Mouse (Mus musculus) right cerebral cortex, postnatal 10 days (tissue): ENCODE results near the gene Cmtr1.
A peak's percentile ranks its signal among the peaks of the same experiment; 100 is the strongest.

Source experiments
- DNase-seq, 2 experiments: peaks; one replicate each; pipeline ENCODE4 v3.0.0; 2021; ENCODE audit warnings: low spot score in 2 of 2

Gene Cmtr1

DNA sequence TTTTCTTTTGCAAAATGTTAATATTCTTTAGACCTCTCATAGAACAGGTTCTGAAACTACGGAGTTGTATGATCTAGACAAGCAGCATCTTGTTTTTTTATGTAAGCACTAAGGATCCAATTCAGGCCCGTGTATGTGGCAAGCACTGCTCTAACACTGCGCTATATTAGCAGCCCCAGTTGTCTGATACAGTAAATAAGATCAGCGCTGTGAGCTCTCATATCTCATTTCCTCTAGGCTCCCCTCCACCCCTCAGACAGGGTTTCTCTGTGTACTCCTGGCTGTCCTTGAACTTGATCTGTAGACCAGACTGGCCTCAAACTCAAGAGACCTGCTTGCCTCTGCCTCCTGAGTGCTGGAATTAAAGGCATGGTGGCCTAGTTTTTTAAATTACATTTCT lies 8.6 kb downstream of the Cmtr1 start:
- DNase-seq: no peak

DNA sequence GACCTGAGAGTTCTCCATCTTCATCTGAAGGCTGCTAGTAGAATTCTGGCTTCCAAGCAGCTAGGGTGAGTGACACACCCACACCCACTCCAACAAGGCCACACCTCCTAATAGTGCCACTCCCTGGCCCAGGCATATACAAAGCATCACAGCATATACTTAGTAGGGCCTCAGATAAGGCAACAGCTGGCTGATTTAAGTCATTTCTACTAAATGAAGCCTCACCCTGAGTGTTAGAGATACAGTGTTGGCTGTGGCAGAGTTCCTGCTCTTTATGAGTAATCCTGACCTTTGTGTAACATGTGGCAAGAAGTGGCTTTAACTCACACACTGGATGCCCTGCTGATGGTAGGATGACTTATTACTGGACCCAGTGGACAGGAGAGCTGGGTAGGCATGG lies 9.5 kb downstream of the Cmtr1 start:
- no peak for DNase-seq

DNA sequence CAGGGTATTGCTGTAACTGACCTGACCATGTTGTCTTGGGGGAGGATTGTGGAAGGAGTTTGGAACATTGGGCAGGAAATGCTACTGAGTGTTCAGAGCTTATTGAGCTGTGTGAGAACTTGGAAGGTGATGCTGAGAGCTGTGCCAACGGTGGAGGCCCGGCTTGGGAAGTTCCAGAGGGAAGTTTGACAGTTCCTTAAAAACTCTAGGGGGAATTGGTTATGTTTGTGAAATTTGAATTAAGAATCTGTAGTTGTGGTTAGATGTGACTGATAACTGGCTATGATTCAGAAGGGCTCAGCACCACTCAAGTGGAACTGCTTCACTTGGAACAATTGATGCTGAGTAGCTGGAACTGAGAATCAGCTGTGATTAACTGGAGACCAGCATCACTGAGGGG lies 10.6 kb downstream of the Cmtr1 start:
- no peak for DNase-seq

DNA sequence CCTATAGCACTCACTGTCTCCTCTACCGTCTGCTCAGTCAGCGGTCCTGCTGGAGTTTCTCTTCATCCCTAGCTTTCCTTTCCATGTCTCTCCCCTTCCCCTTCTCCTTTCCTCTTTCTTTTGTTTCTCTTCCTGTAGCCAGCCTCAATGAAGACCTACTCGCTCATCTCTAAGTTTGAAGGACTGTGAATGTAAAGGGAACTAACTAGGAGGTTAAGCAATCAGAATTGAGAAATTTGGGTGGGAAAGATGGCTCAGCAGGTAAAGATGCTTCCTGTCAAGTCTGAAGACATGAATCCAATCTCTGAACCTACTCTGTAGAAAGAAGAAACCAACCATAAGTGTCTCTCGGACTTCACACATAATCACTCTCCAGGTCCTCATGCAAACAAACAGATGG lies 12.9 kb downstream of the Cmtr1 start:
- no peak for DNase-seq

DNA sequence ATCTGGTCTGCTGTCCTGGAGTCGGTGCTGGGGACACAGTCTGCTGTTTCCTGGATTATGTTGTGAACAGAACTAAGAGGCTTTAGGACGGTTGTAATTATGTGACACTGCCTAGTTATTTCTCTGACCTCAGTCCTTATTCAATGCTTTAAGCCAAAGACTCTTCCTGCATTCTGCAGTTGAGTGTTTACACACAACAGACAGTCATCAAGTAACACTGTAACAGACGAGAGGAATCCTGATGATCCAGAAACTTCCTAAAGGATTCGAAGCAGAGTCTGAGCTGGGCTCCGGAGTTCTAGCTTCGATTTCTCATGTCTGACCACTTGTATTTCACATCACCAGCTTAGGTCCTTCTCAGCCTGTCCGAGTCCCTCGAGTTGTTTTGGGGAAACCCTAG lies 18.1 kb downstream of the Cmtr1 start:
- no peak for DNase-seq

DNA sequence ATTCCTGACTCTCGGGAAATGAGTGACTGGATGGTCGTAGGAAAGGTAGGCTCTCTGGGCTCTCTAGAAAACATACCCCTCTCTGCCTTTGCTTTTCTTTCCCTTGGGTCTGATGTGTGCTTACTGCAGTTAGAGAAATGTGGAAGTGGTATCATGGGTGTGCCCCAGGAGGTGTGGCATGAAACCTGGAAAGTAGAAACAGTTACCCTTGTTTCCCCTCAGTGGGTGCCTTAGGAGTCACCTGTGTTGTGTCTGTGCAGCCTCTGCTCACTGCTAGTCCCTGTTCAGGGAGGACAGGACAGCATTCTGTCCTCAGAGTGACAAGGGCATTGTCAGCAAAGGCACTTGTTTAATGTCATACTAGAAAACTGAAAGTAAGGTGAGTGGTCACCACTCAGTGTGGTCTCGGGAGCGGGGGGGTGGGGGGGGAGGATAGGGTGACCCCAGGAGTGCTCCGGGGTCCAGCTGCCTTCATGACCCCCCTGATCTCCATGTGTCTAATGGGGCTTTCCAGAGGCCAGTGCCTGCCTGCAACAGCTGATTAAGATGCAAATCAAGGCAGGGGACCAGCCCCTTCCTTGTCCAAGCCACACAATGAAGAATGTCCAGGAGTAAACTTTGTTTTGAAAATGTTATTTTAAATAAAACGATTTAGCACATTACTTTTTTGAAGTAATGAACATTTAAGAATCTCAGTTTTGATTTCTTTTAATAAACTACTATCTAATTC lies 18.8 kb downstream of the Cmtr1 start:
- no peak for DNase-seq

DNA sequence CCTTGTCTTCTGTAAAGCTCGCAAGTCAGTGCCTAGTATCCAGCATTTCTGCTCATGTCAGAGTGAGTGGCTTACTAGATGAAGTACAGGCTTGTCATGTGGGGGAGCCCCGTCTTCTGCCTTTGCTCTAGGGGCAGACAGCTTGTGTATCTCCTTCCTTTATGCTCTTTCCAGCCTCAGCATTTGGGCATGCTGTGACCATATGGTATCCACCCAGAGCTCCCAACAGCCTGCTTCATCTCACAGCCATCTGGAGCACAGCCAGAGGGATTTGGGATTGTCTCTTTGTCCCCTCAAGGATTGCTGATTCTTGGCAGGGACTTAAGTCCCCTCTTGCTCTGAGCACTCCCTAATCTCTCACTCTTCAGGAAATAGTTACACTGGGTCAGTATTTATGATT lies 19.8 kb downstream of the Cmtr1 start:
- DNase-seq: peak; percentile 63 to 72

DNA sequence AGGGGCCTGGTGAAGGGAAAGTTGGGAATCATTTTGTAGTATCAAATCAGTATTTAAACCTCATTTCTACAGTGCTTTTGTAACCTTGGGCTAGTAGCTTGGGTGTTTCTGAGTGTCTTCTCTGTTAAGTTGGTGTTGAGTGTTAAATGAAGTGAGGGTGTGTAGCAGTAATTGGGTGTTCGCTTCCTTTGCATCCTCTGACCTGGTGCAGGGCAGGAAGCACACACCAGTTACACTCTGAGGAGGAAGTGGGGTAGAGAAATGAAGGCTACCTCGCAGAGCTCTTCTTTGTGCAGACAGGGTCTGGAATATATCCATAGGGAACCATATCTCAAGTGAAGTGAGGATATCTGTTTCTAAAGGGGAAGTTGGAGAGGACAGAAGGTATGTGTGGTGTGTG lies 20.5 kb downstream of the Cmtr1 start:
- no peak for DNase-seq

DNA sequence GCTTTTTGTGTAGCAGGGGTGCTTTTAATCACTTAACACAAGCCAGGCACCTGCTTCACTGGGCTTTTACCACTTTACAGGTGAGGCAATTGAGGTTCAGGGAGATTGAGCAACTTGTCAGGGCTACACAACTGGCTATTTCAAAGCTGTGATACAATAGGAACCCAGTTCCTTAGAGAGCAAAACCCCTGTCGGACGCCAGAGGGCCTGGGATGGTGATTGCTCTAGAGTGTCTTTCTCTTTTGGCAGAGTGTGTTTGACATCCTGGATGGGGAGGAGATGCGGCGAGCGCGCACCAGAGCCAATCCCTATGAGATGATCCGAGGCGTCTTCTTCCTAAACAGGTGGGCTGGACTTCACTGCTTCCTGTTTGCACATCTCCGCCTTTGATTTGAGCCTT lies 21.3 kb downstream of the Cmtr1 start:
- DNase-seq: no peak

DNA sequence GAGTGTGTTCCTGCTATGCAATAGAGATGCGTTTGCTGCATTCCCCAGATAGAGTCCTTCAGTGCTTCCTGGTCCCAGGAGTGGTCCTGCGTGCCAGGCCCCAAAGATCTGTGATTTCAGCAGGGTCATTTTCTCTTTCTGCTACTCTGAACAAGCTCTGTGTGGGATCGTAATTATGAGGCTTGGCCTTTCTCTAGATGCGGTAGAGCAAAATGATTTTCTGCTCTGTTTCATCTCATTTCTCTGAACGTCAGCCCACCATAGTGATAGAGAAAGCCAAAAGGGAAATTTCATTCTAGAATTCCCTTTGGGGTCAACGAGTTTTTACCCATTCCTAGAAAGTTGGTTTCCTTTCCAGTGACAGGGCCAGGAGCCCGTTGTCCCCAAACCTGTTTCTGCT lies 21.9 kb downstream of the Cmtr1 start:
- no peak for DNase-seq

DNA sequence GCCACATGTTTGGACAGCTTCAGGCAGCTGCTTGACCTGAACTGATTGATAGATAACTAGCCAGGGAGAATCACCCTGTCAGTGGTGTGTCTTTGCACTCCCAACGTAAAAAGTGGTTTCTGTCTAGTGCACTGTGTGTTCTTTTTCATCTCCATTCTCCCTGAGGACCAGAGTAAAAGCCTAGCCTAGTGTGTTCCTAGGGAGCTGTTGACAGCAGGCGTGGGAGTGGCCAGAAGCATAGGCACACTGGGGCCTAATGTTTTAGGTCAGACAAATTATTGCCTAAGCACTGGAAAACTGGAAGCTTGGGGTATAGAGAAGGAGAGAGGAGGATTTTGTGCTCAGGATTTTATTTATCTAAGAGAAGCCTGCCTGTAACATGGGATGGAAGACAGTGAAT lies 22.7 kb downstream of the Cmtr1 start:
- no peak for DNase-seq

DNA sequence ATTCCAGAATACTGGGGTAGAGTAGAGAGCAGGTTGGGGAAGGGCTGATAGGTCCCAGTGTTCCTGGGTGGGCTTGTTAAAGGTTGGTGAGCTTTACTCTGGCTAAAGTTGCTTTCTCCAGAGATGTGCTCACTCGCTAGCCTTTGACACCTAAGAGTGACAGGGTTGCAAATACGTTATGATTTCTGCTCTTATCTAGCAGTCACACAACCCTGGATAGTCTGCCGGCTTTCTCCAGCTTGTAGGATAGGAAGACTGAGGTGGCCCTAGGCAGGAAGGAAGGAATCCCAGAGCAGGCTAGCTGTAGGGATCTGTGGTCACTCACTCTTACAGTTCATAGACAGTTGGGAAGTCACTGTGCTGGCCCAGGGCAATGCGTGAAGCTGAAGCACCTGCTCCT lies 23.9 kb downstream of the Cmtr1 start:
- DNase-seq: no peak

DNA sequence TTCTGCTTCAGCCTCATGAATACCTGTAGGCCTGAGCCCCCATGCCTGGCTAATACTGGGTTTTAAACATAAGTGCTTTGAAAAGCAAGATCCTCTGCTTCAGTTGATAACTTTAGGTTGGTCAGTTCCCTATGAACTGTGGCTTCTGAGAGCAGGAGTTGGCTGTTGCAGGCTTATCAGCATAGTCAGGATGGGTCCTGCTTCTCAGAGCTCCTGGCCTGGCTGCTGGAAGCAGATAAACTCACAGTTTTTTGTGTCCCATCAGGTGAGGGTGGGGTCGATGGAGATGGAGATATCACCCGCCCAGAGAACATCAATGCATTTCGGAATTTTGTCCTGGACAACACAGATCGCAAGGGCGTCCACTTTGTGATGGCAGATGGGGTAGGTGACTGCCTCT lies 26.4 kb downstream of the Cmtr1 start:
- DNase-seq: no peak

DNA sequence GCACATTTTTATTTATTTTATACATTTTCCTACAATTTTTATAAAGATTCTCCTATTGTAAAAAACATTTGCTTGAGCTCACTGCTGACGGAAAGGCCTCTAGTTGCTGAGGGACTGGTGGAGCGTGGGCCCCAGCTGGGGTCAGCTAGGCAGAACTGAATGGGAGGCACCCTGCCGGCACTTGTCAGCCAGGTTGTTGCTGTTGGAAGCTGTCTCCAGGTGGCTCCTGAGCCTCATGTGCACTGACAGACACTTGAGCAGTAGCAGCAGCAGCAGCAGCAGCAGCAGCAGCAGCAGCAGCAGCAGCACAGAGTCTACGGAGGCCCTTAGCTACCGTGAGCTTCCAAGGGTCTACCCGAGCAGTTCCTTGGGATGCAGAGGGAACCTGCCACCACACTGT lies 27.0 kb downstream of the Cmtr1 start:
- no peak for DNase-seq

DNA sequence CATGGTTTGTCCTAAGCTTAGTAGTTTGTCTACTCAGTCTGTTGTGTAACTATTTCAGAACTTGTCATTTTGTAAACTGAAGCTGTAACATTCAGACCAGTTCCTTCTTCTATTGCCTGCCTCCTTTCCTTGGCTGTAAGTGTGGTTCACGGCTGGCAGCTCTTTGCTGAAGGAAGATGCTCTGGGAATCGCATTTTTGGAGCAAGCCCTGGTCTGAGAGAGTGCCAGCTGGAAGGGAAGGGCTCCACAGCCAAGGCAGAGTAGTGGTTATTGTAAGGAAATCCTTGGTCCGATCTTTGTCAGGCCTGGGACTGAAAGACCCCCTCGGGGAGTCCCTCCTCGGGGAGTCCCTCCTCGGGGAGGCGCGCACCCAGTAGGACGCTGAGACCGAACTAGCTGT lies 28.2 kb downstream of the Cmtr1 start:
- no peak for DNase-seq

DNA sequence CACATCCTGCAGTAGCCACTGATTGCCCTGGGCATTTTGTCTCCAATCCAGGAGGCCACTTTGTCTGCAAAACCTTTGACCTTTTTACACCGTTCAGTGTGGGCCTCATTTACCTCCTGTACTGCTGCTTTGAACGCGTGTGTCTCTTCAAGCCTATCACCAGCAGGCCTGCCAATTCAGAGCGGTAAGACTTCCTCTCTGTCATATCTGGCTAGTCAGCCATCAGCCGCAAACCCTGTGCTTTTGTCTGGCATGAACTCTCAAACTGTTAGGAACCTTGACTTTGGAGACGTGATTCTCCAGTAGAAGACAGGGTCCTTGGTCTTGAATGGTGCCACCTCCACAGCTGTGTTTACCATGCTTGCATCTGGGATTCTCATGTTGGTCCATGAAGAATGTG lies 29.9 kb downstream of the Cmtr1 start:
- no peak for DNase-seq

DNA sequence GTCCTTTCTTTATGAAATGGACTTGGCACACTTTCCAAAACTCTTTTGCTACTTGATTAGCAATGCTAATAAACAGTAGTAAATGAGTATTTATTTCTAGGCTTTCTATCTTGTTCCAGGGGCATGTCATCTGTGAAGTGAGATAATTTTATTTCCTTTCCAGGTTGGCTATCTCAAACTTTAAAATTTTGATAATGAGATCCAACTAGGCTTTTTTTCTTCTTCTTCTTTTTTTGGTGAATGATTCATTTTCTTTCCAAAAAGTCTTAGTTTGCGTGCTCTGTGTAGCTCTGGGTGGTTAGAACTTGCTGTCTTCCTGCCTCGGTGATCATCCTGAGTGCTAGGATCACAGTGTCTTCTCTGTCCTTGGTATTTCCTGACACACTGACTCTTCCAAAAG lies 32.4 kb downstream of the Cmtr1 start:
- DNase-seq: no peak

DNA sequence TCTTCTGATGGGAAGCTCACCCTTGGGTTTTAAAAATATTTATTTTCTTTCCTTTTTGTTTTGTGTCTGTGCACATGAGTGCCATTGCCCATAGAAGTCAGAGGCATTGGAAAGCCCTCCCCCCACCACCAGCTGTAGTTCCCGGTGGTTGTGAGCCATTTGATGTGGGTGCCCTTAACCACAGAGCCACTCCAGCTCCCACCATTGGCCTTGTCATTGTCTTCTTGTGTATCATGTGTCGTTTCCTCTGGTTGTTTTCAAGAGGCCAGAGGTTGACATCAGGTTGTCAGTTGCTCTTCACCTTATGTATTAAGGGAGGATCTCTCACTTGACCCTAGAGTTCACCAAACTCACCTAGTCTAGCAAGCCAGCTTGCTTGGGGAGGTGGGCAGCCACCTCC lies 33.2 kb downstream of the Cmtr1 start:
- no peak for DNase-seq

DNA sequence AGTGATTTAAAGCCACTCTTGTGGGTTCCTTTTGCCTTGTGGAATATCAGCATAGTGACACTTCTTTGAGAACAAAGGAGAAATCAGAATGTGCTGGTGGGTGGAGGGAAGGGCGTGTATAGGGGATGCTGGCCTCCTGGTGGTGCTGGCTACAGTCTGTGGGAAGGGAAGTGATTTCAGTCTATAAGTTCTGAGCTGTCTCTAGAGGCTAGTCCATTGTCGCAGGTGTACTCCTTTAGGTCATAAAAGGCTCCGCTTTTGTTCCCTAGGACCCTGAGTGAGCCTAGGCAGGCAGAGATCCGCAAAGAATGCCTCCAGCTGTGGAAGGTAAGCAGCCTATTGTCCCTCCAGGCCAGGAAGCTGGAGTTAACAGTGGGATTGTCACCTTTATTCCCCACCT lies 34.1 kb downstream of the Cmtr1 start:
- DNase-seq: no peak

DNA sequence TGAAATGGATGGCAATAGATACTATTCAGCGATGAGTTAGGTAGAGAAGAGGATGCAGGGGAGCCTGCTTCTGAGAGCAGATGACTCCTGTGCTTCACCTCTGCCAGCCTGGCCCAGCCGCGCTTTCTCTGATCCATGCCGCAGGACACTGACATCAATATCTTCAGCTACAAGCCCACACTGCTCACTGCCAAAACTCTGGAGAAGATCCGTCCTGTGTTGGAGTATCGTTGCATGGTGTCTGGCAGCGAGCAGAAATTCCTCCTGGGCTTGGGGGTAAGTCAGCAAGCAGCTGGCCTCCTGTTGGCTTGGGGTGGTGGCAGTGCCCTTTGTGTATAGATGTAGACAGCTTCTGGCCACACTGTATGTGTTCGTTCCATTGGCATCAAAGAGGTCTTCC lies 36.5 kb downstream of the Cmtr1 start:
- no peak for DNase-seq

DNA sequence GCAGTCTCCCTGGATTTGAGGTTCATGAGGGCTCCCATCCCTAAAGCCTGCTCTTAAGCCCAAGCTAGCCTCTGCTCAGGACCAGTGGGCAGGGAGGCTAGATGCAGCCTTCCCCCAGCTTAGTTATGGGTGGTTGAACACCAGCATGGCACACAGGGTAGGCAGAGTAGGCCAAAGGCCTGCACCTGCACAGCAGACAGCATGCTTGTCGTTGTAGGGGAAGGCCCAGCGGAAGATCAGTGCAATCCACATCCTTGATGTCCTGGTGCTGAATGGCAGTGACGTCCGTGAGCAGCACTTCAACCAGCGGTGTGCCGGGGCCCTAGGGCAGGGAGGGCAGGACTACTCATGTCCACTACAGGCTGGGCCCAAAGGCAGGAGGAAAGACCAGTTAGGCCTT lies 38.0 kb downstream of the Cmtr1 start:
- no peak for DNase-seq

DNA sequence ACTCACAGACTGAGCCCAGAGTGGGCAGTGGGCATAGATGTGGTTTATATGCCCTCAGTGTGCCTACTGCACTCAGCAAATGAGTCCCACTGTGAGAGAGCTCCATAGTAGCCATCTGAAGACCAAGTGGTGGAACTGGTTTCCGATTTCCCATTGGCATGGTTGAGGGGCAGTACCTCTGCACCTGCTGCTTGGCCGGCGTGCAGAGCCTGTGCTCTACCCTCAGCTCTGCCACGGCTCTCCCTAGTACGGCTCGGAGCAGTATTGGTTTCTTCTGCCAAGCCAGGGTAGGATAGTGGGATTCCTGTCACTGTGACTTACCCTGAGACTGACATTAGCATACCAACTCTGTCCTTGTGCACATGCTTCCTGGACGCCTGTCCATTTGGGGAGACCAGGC lies 40.2 kb downstream of the Cmtr1 start:
- no peak for DNase-seq

DNA sequence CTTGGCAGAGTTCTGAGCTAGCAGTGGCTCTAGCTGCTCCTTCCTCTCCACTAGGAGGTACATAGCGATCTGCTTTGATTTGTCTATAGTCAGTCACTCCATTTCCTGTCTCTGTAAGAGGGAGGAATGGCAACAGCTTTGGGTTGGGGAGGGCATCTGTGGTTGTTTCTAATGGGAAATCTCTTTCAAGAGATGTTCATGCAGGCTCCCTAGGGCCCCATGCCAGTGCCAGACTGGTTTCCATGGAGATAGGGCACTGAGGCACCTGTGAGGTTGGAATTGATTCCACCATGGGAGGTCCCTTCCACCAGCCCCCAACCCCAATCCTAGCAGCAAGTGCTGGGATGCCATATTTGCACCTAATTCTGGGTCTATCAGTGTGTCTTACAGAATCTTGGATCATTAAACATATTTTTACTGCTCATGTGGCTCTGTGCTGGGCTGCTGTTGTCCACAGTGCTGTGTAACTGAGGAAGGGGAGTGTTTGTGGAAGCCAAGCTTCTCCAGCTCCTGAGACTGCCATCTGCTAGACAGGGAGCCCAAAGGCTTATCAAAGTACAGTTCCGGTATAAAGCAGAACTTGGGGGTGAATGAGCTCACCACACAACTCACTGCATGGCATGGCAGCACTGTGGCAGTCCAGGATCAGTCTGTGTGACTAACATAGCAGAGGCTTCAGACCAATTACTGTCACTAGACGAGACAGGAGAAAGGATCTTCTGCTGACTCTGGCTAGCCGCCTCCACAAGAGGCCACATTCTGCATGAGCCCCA lies 42.7 kb downstream of the Cmtr1 start:
- no peak for DNase-seq

DNA sequence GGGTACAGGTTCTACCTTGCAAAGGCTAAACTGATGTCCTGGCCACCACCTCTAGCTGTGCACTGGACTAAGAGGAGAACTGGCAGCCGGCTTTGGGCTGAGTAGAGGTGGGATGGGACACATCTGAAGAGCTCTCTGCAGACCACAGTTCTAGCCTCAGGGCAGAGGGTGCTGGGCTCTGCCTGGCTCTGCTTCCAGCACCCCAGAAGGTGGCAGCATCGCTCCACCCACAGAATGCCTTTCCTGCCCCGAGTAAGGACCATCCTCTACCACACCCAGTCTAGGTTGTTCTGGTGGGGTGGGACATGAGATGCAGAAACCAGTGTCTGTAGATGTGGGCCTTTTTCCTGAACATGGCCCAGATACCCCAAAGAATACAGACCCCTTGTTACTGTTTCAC lies 44.4 kb downstream of the Cmtr1 start:
- peak in 1 of 2 experiments; percentile 80 for DNase-seq
